Mouse (Mus musculus) right cerebral cortex, postnatal 36 days (tissue): ENCODE measurements at regions not wholly inside any gene's neighbourhood (a gene's known extent, or its start where the extent isn't known, plus 50 kb on each side); places are given as distances from the start of the nearest gene placed in this dataset.
A peak's percentile ranks its signal among the peaks of the same experiment; 100 is the strongest.

Experiments
- DNase-seq, 2 experiments: peaks; one replicate each; pipeline ENCODE4 v3.0.0; 2022; ENCODE audit warnings: low spot score in 2 of 2, mixed read lengths in 1 of 2

GRCm38 (mm10) chr13:29023486-29023885, 70.0 kb upstream of the Sox4 start:
- DNase-seq: peak in 1 of 2 experiments; percentile 12

GRCm38 (mm10) chr13:29019839-29020238, 66.3 kb upstream of the Sox4 start:
- no peak for DNase-seq

- DNase-seq: peak; percentile 56 to 58
Measured at GRCm38 (mm10) chr13:29016145-29016651, 62.7 kb upstream of the Sox4 start.

- DNase-seq: no peak
Measured at GRCm38 (mm10) chr13:29015605-29015994, 62.1 kb upstream of the Sox4 start.

- no peak for DNase-seq
Measured at GRCm38 (mm10) chr13:29014827-29015604, 61.5 kb upstream of the Sox4 start.

DNA sequence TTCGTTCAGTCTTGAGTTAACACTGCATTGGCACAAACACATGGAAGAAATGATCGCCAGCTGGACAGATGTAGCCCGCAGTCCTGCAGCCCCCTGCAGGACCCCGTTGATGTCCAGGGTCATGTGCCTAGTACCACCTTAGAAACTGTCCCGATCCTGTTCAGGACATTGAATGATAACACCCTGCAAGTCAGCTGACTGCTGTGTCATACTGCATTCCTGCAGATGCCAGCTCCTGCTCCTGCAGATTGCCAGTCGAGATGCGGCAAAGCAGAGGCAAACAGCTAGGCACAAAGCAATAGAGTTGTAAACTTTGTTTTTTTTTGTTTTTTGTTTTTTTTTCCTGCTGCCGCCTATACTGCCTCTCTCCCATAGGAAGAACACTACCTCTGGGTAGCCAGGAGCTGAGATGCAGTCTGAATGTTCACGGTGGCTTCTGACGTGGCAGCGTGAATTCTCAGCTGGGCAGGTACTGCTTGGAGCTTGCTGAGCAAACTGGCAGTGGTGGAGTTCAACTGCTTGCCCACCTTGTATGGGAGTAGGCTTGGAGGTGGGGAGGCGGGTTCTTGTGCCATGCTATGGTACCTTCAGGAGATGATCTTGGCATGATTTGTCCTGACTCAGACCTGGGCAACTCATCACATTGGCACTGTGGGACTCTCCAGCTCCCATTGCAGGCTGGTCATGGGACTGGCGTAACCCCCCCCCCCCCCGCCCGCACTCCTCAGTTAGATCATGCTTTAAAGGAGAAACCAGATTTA, 60.7 kb upstream of the Sox4 start:
- DNase-seq: peak in 1 of 2 experiments; percentile 43

DNA sequence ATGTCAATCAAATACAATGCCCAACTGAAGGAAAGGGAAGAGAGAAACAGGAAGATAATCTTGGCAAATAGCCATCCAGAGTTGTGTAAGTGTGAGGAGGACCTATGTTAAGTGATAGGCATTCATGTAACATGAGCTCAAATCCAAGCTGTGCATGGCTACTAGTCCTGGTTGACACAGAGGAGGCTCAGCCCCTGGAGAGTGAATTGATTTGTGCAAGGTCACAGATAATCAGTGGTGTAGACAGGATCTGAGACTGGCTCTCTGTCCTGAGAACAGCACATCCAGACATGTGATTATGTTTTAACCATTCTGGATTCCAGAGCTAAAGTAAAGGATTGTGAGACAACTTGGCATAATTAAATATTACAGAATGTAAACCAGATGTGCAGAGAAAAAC, 53.0 kb upstream of the Sox4 start:
- no peak for DNase-seq
